Mouse (Mus musculus) lung, postnatal 0 days (tissue): ENCODE measurements around the gene Xdh.

Experiments used
- CTCF ChIP-seq: IDR thresholded peaks from 2 replicates; pipeline ENCODE4 v1.5.1; 2016; ENCODE audit warnings: antibody characterized with exemption, mild to moderate bottlenecking
- EP300 ChIP-seq: IDR thresholded peaks from 2 replicates; pipeline ENCODE4 v1.6.1; 2016; ENCODE audit warnings: antibody characterized with exemption, mild to moderate bottlenecking, control low read depth

- TF ChIP-seq EP300: no peak
- TF ChIP-seq CTCF: no peak
Measured at GRCm38 (mm10) chr17:73995907-73996645, 46.1 kb upstream of the Xdh start.
